Mouse (Mus musculus) stomach, embryonic 16.5 days (tissue): Measurements from ENCODE around the gene Krt9. TPM values are rescaled to one million over a fixed set of nuclear protein-coding genes. Genes with fewer than 3 reads are reported as not detected.
A peak's percentile ranks its signal among the peaks of the same experiment; 100 is the strongest.

ENCODE experiments used
- ATAC-seq: fragments of 200-750 bp; cut with Nextera tagmentation; 2 replicates; pipeline ENCODE4 v1.8.0; 2017; ENCODE audit warnings: moderate number of reproducible peaks, moderate TSS enrichment; ENCODE audit not compliant: insufficient read depth, low FRiP score
- H3K27ac ChIP-seq: fragments of 300-500 bp; sonication (generic); 2 replicates; pipeline ENCODE4 v1.5.1; 2014; ENCODE audit warnings: low read length
- H3K27me3 ChIP-seq: fragments of 300-500 bp; sonication (generic); 2 replicates; pipeline ENCODE4 v1.6.1; 2014; ENCODE audit warnings: low read length, control low read depth, mixed read lengths; ENCODE audit not compliant: control insufficient read depth, insufficient read depth
- H3K36me3 ChIP-seq: fragments of 300-500 bp; sonication (generic); 2 replicates; pipeline ENCODE4 v1.6.1; 2014; ENCODE audit warnings: low read length; ENCODE audit not compliant: control insufficient read depth, insufficient read depth
- H3K4me1 ChIP-seq: fragments of 300-500 bp; sonication (generic); 2 replicates; pipeline ENCODE4 v1.6.1; 2014; ENCODE audit warnings: low read length, control low read depth, mixed read lengths; ENCODE audit not compliant: control insufficient read depth, insufficient read depth
- H3K4me2 ChIP-seq: fragments of 300-500 bp; sonication (generic); 2 replicates; pipeline ENCODE4 v1.6.1; 2014; ENCODE audit warnings: low read depth, low read length, mixed read lengths
- H3K4me3 ChIP-seq: fragments of 300-500 bp; sonication (generic); replicated peaks from 2 replicates; pipeline ENCODE4 v1.5.1; 2014; ENCODE audit warnings: mild to moderate bottlenecking, low read length
- H3K9ac ChIP-seq: fragments of 300-500 bp; sonication (generic); 2 replicates; pipeline ENCODE4 v1.6.1; 2014; ENCODE audit warnings: low read length
- H3K9me3 ChIP-seq: fragments of 300-500 bp; sonication (generic); replicated peaks from 2 replicates; pipeline ENCODE4 v1.6.1; 2016; ENCODE audit warnings: low read length, control low read depth; ENCODE audit not compliant: control insufficient read depth
- WGBS: fragments of 180-500 bp; shearing (Covaris S2); extraction: QIAGEN DNeasy Blood & Tissue Kit; methylation state at CpG from one replicate; pipeline ENCODE4 v1.1.7; 2014; 5-methylcytosine and 5-hydroxymethylcytosine counted together
- polyA plus RNA-seq: library from polyadenylated mRNA; unstranded; fragments of >200 nt; fragmentation: Nextera tagmentation; extraction: Ambion mirVana; gene quantifications from 2 replicates; pipeline ENCODE4 v1.2.1, GENCODE M21; 2015

The Krt9 gene
- polyA plus RNA-seq, 1 experiment from 2014 or later: not detected

- H3K27ac ChIP-seq: peak overlapping the region; percentile 18; the same call in 1 of the 2 replicates
- no peak overlapping the region for H3K9ac ChIP-seq
- no peaks in the 10 kb centered on the region for H3K9me3 ChIP-seq
- no peaks in the 10 kb centered on the region for H3K36me3 ChIP-seq
- no peak for ATAC-seq
- no peaks in the 10 kb centered on the region for H3K27me3 ChIP-seq
- H3K4me2 ChIP-seq: no peak overlapping the region
- no peak overlapping the region for H3K4me3 ChIP-seq
- H3K4me1 ChIP-seq: peaks cover 16% of the 10 kb centered on the region
- 38% methylated on average over 7 of the region's 7 CpGs for WGBS
These were observed 28.7 kb downstream of the Krt9 start for GRCm38 (mm10) chr11:100164392-100164791.

- WGBS: 44% methylated on average over 6 of the region's 6 CpGs
- ATAC-seq: peak; percentile 86
- Histone ChIP-seq H3K9me3 (no peaks in the 10 kb centered on the region), H3K4me1 (peaks cover 13% of the 10 kb centered on the region), H3K4me2 (no peak overlapping the region), H3K27ac (peak overlapping the region; percentile 85), H3K36me3 (no peaks in the 10 kb centered on the region), H3K9ac (no peak overlapping the region), H3K27me3 (no peaks in the 10 kb centered on the region), H3K4me3 (no peak overlapping the region)
These were observed 35.1 kb downstream of the Krt9 start for GRCm38 (mm10) chr11:100157908-100158477.

DNA sequence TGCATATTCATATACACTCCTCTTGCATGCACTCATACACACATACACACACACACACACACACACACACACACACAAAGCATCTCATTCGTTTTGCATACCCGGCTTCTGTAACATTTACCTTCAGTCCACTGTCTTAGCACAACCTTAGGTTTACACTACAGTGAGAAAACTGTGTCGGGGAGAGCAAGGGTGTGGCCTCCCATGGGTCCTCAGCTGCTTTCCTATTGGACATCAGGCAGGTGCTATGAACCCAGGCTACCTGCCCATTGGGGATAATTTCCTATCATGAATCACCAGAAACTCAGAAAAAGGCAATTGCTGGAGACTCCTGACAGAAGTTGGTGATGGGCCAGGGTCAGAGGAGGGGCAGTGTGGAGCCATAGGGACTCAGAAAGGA lies 35.7 kb downstream of the Krt9 start:
- Histone ChIP-seq H3K9me3 (no peaks in the 10 kb centered on the region), H3K27me3 (no peaks in the 10 kb centered on the region), H3K4me1 (peaks cover 13% of the 10 kb centered on the region), H3K36me3 (no peaks in the 10 kb centered on the region), H3K4me2 (no peak overlapping the region), H3K27ac (peak overlapping the region; percentile 61), H3K4me3 (no peak overlapping the region), H3K9ac (no peak overlapping the region)
- ATAC-seq: no peak
- WGBS: 51% methylated on average over 3 of the region's 3 CpGs

- no peaks in the 10 kb centered on the region for H3K27me3 ChIP-seq
- H3K4me1 ChIP-seq: peaks cover 13% of the 10 kb centered on the region
- H3K9me3 ChIP-seq: no peaks in the 10 kb centered on the region
- H3K27ac ChIP-seq: peak overlapping the region; percentile 66
- no peak overlapping the region for H3K4me3 ChIP-seq
- no peak overlapping the region for H3K4me2 ChIP-seq
- WGBS: 44% methylated on average over 8 of the region's 8 CpGs
- H3K36me3 ChIP-seq: no peaks in the 10 kb centered on the region
- no peak overlapping the region for H3K9ac ChIP-seq
- peak; percentile 41; the same call in 1 of the 2 replicates for ATAC-seq
These were observed 37.4 kb downstream of the Krt9 start for GRCm38 (mm10) chr11:100155497-100156255.

DNA sequence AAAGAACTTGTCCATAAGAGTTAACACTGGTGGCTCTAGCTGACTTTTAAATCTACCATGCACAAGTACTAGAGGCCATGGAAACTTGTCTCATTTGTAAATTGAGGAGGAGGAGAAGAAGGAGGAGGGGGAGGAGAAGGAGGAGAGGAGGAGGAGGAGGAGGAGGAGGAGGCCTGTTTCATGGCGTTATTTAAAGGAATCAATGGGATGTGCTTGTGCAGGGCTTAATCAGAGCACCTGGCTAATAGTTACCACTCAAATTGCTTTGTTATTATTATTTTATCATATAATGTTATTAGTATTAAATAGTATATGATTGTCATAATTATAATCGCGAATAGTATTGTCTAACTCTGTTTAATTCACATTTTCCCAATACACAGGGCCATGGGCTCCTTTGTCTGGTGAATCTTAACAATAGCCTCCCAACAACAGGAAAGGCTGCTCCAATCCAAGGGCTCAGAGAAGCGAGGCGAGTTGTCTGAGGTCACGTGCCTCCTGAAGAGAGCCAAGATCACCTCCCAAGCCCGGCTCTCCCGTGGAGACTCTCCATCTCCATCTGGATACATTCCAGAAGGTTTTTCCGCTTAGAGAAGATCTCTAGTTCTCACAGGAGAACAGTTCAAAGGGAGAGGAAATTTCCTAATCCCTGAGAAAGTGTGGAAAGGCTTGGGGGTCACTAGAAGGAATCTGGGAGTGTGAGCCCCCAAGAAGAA lies 44.3 kb downstream of the Krt9 start, which contains the start of gene Krt19:
Gene Krt19 (minus strand): TSS at position 51 of the 716 bp plus-strand sequence.
- 46% methylated on average over 9 of the region's 9 CpGs for WGBS
- Histone ChIP-seq H3K36me3 (no peaks in the 10 kb centered on the region), H3K4me1 (peaks cover 12% of the 10 kb centered on the region), H3K27me3 (peaks cover 8% of the 10 kb centered on the region; the same call in 1 of the 2 replicates), H3K9me3 (no peaks in the 10 kb centered on the region), H3K4me3 (no peak within 1 kb of the TSS), H3K9ac (peak within 1 kb of the TSS; percentile 13; the same call in 1 of the 2 replicates), H3K4me2 (no peak within 1 kb of the TSS), H3K27ac (peak within 1 kb of the TSS; percentile 94)
- no peak for ATAC-seq

GRCm38 (mm10) chr11:100147566-100148353 lies 45.3 kb downstream of the Krt9 start:
- Histone ChIP-seq H3K36me3 (no peaks in the 10 kb centered on the region), H3K4me3 (no peak overlapping the region), H3K4me1 (peaks cover 12% of the 10 kb centered on the region), H3K9me3 (no peaks in the 10 kb centered on the region), H3K9ac (0 out of 2 replicates have a peak overlapping the region, but pooled peaks have one; percentile 13), H3K4me2 (no peak overlapping the region), H3K27me3 (peaks cover 8% of the 10 kb centered on the region; the same call in 1 of the 2 replicates), H3K27ac (peak overlapping the region; percentile 94)
- ATAC-seq: no peak
- 51% methylated on average over 5 of the region's 5 CpGs for WGBS

DNA sequence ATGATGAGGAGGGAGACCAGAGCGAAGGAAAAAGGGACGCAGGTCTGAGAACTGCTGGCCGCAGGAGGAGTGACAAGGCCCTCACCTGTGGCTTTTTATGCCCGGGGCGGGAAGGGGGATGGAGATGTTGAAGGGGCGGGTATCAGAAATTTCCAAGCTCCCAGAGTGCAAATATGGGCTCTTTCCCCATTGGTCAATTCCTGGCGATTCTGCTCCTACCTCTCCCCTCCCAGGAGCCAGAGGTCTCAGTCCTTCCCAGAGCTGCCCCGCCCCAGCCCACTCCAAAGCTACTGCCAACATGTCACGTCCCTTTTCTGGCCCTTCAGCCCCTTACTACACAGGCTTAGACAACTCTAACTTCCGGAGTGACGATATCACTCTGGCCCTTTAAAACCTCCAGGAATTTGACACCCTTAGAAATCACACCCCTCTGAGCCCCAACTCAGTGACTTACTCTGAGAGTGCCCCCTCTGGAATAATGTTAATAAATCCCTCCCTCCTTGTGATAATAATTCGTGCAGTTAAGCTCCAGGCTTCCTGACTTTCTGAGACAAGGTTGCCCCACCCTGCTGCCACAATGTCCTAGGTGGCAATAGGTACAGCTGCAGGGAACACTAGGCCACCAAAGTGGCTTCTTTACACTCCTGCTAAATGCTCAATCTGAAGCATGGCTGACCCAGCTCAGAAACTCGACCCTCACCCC lies 47.0 kb downstream of the Krt9 start:
- peak overlapping the region; percentile 56 for H3K4me3 ChIP-seq
- H3K9ac ChIP-seq: peak overlapping the region; percentile 79
- peak overlapping the region; percentile 45 for H3K4me2 ChIP-seq
- H3K9me3 ChIP-seq: no peaks in the 10 kb centered on the region
- H3K36me3 ChIP-seq: no peaks in the 10 kb centered on the region
- peak overlapping the region; percentile 94 for H3K27ac ChIP-seq
- 3% methylated on average over 13 of the region's 13 CpGs for WGBS
- peaks cover 8% of the 10 kb centered on the region; the same call in 1 of the 2 replicates for H3K27me3 ChIP-seq
- peaks cover 12% of the 10 kb centered on the region for H3K4me1 ChIP-seq
- peak; percentile 90 for ATAC-seq

GRCm38 (mm10) chr11:100145104-100145503 lies 47.9 kb downstream of the Krt9 start:
- Histone ChIP-seq H3K27me3 (peaks cover 8% of the 10 kb centered on the region; the same call in 1 of the 2 replicates), H3K4me3 (peak overlapping the region; percentile 56), H3K36me3 (no peaks in the 10 kb centered on the region), H3K4me2 (peak overlapping the region; percentile 45), H3K9me3 (no peaks in the 10 kb centered on the region), H3K4me1 (peaks cover 16% of the 10 kb centered on the region), H3K9ac (peak overlapping the region; percentile 79), H3K27ac (peak overlapping the region; percentile 94)
- ATAC-seq: peak; percentile 38; the same call in 1 of the 2 replicates
- WGBS: 2% methylated on average over 20 of the region's 20 CpGs
